Mouse (Mus musculus) forebrain, embryonic 13.5 days (tissue): ENCODE results near the gene Ranbp9. TPM values are rescaled to one million over a fixed set of nuclear protein-coding genes. Genes with fewer than 3 reads are reported as not detected.

ENCODE experiments used
- polyA plus RNA-seq: library from polyadenylated mRNA; unstranded; fragments of >200 nt; fragmentation: Nextera tagmentation; extraction: Ambion mirVana; gene quantifications from 2 replicates; pipeline ENCODE4 v1.2.1, GENCODE M21; 2015

Gene Ranbp9
- polyA plus RNA-seq, 1 experiment from 2014 or later = 12.7 TPM

Other genes starting within 250 kb of the Ranbp9 start
- 1.2 and 1.3 TPM in 2 replicates for gene Gfod1, start 177.1 kb downstream of the Ranbp9 start, polyA plus RNA-seq
- gene Sirt5, start 115.8 kb downstream of the Ranbp9 start, polyA plus RNA-seq = 41.0 and 42.1 TPM in 2 replicates
- gene Nol7, start 82.9 kb downstream of the Ranbp9 start, polyA plus RNA-seq = 197 and 228 TPM in 2 replicates
- 9.3 and 9.6 TPM in 2 replicates for gene Mcur1, start 78.9 kb upstream of the Ranbp9 start, polyA plus RNA-seq
- gene Rnf182, start 134.4 kb upstream of the Ranbp9 start, polyA plus RNA-seq = 24.8 and 26.3 TPM in 2 replicates